Mouse (Mus musculus) T-helper 17 cell (primary cell): ENCODE measurements around the gene Afdn.
"Not testable (repeated sequence)": the region's sequence is repeated elsewhere in the genome, so short reads cannot be mapped to it uniquely, and the experiment has no call there.

Experiments
- in situ Hi-C, 2 experiments: fragments of 300-600 bp; cut with MboI, MseI; formaldehyde crosslinking; loops; 1 replicate in 1 of 2; 2 replicates in 1 of 2; pipeline ENCODE4 v1.15.1; 2025; ENCODE audit warnings: high pct_unique_total_duplicates in 2 of 2

The Afdn gene

DNA sequence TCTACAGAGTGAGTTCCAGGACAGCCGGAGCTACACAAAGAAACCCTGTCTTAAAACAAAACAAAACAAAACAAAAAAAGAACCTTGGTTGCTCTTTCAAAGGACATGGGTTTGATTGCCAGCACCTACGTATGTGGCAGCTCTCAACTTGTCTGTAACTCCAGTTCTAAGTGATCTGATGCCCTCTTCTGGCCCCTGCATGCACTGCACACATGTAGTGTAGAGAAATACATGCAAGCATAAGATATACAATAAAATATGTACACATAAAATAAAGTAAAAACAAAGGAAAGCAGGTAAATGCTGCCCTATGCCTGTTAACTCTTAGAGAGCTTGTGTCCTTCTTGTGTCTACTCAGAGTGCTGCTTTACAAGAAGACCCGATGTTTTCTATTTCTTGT, 8.9 kb downstream of the Afdn start:
- in situ Hi-C loops = loop anchor here in 1 of 2 experiments (10.0 kb wide), 1 partner anchor 294 kb away; no protein-coding TSS in a partner anchor

DNA sequence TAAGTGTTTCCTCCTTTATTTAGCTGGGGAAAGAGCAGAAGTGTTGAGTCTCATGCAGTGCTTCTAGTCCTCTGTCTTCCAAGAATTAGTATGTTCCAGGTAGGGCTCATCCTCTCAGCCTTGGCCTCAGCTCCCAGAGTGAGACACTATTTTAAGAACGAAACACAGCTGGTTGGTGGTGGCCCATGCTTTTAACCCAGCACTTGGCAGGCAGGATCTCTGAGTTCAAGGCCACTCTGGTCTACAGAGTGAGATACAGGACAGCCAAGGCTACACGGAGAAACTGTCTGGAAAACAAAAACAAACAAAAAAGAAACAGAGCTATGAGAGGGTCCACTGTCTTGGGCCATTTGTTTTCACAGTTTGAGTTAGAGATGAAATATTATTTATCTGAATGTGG, 17.3 kb downstream of the Afdn start:
- in situ Hi-C loops = no loop called here

DNA sequence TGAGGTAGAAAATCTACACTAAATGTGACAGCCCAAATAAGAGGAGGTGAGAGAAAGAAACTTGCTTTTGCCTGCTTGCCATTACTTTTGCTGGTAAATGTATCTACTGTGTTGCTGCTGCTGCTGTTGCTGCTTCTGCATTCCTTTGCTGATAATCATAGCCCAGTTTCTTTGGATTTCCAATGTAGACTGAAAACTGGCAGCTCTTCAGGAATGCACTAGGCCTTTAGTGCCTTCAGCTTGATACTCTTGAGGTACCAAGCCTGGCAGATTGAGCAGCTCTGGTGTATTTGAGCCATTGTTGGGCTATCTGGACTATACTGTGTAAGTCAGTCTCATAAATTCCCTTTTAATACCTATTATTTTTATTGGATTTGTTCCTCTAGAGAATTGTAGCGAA, 18.5 kb downstream of the Afdn start:
- in situ Hi-C loops = no loop called here

DNA sequence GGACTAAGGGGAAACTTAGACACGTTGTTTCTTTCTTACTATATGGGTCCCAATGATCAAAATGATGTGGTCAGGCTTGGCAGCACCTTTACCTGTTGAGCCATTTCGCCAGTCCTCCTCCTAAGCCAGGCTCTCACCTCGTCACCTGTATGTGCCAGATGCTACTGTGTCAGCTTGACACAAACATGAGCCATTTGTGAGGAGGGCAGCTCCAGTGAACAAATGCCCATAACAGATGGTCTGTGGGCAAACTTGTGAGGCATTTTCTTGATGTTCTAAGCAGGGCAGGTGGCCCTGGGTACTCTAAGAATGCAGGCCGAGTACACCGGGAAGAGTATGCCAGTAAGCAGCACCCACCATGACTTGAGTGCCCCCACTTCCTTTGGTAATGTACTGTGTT, 21.6 kb downstream of the Afdn start:
- in situ Hi-C loops = loop anchor here in 1 of 2 experiments (10.0 kb wide), 1 partner anchor 307 kb away; no protein-coding TSS in a partner anchor

DNA sequence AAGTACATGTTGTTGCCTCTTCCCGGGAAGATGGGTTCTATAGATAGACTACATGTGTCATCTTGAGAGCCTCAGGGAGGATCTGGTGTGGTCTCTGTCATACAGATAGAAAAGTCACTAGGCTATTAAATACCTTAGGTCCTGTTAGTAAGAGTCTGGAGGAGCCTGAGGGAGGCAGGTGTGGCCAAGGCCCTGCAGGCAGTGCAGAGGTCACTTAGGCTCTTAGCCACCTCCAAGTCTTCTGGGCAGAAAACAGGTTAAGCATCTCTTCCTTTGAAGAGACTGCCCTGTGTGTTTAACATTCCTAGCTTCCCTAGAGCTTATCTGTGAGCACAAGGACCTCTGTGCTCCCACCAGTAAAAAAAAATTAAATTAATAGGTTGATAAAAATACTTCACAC, 23.1 kb downstream of the Afdn start:
- in situ Hi-C loops = loop anchor here in 1 of 2 experiments (10.0 kb wide), 1 partner anchor 309 kb away; no protein-coding TSS in a partner anchor

DNA sequence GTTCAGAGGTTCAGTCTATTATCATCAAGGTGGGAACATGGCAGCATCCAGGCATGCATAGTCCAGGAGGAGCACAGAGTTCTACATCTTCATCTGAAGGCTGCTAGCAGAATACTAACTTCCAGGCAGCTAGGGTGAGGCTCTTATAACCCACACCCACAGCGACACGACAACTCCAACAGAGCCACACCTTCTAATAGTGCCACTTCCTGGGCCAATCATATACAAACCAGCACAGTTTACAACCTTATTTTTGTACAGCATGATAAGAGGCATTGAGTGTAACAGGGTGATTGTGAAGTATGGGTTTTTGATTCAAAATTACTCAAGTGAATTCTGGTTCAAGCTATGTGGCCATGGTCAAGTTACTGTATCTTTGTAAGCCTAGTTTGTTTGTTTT, 29.7 kb downstream of the Afdn start:
- in situ Hi-C loops = loop anchor here in 1 of 2 experiments (5.0 kb wide), 1 partner anchor 478 kb away; no protein-coding TSS in a partner anchor

DNA sequence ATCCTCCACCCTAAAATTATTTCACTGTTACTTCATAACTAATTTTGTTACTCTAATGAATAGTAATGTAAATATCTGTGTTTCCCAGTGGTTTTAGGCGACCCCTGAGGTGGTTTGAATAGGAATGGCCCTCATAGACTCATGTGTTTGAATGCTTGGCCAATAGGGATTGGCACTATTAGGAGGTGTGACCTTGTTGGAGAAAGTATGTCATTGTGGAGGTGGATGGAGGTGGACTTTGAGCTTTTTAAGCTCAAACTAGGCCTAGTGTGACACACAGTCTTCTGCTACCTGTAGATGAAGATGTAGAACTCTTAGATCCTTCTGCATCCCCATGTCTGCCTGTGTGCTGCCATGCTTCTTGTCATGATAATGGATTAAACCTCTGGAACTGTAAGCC, 37.4 kb downstream of the Afdn start:
- in situ Hi-C loops = no loop called here

DNA sequence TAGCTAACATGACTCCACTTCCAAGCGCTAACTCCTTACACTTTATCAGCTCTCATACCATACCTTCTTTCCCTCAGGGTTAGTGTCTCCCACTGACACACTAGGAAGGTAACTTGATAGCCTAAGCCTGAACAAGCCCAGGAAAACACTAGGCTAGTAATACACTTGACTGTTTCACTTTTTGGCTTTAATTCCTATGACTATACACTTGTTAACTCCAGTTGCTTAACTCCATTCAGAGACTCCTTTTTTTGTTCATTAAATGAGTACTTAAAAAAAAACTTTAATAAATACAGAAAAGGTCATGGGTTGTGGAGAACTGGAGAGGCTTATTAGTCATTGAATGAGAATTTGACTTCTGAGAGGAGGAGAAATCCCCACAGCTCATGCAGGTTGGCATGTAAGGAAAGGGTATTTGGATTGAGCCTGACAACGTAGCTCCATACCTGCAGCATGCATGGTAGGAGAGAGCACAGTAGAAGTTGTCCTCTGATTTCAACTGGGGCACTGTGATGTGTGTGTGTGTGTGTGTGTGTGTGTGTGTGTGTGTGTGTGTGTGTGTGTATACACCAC, 42.6 kb downstream of the Afdn start:
- in situ Hi-C loops = no loop called here

DNA sequence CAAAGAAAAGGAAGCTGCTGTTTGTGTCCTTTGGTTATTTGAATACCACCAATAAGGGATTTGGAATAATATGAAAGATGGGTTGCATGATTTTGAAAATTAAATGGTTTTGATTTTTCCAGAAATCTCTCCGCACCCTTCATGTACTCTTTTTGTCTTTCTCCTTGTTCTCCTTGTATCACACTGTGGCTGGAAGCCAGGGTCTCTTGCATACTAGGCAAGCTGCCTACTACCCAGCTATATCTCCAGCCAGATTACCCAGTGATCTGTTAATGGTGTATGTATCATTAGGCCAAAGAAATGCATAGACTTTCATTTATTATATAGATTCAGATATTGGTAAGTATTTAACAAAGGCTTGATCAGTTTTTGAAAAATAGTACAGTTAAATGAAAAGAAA, 45.7 kb downstream of the Afdn start:
- in situ Hi-C loops = no loop called here

DNA sequence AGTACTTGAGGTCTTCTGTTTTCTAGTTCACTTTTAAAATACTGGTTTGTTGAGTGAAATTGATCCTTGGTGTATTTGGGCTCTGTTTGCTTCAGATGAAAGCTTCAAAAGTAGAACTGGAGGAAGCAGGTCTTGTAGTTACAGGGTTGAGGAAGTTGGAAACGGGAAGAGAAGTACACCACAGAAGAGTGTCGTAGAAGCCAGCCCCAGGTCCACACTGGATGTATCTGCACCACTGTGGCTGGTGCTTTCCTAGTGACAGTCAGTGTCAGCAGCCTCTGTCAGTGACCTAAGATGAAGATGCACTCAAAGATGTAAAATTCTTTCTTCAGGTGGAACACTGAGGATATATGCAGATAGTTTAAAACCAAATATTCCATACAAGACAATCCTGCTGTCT, 57.5 kb downstream of the Afdn start:
- in situ Hi-C loops = no loop called here

DNA sequence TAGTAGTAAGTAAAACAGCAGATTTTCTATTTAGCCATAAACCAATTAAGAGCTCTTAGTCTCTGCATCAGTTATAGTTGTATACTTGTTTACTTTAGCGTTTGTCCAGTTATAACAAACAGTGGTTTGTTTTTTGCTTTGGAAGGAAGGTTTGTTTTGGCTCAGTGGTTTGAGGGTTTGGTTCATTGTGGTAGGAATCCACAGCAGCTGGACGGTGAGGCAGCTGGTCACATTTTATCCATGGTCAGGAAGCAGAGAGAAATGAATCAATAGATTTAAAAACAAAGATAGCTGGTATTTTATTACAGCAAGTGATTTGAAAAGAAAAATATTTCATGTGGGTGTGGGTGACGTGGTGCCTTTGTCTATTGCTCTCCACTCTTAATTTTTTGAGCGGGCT, 59.0 kb downstream of the Afdn start:
- in situ Hi-C loops = no loop called here

DNA sequence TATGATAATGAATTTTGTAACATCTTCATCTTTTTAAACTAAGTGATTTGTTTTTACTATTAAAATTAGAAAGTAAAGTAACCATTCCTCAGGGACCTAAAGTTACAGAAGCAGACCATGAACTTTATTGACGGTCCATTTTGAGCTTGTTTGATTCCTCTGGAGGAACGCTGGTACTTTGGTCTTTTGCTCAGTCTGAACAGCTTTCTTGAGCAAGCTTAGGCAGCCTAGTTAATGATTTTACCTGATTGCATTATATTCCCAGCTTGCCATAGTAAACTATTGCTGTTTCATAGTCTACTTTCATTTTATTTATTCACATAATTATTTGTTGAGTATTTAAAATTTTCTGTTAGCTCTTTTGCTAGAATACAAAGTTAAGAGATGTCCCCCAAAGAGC, 60.3 kb downstream of the Afdn start:
- in situ Hi-C loops = no loop called here

DNA sequence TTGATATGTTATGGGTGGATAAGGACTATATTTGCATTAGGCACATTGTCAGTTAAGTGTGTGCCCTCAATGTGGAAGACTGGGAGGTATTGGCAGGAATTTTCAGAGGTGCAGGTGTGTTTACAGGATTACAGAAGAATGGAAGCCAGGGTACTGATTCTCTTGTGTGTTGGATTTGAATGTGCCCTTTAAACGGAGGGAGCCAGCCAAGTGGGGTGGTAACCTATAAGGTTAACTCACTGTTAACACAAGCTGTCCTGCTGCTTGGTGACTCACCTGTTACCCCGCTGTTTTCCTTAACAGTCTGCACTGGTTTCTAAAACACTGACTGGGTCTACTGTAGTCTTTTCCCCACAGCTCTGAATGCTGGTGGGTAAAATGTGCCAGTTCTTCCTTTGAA, 65.1 kb downstream of the Afdn start:
- in situ Hi-C loops = loop anchor here in 1 of 2 experiments (25.0 kb wide), 1 partner anchor 687 kb away; no protein-coding TSS in a partner anchor

DNA sequence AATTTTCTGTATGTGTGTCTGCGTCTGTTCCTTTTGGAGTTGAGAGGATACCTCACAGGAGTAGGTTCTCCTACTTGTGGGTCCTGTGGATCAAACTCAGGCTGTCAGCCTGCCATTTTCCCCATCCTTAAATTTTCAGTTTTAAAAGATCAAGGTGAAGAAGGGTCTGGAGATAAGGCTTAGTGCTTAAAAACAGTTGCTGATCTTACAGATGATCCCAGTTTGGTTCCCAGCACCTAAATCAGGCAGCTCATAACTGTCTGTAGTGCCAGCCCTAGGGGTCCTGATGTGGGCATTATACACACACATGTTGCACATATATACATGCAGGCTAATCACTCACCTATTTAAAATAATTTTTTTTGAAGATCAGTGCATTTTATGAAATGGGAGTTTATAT, 69.9 kb downstream of the Afdn start:
- in situ Hi-C loops = loop anchor here in 1 of 2 experiments (25.0 kb wide), 1 partner anchor 682 kb away; no protein-coding TSS in a partner anchor

DNA sequence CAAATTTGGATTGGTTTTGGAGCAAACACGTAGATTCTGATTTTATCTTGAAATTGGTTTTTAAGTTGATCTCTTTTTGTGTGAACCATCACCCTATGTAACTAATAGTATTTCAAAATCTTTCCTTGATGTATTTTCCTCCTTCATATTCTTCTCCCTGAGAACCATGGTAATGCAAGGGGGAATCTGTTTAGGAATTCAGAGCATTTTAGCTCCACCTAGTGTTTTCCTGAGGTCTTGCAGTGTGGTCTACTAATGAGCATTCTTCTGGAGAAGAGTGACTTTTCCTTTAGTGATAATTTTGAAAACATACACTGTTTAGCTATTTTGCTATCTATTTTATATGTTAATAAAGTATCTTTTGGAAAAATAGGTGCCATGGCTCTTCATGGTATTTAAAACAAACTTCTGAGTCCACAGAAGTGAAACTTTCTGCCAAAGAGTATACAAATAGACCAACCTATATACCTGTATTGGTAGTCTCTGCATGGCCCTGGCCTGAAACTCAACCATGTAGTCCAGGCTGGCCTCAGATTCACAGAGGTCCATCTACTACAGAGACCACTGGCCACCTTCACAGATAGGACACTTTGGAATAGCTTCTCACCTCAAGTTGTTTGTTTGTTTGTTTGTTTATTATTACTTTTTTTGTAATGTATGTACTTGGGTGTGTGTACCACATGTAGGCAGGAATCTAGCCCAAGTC, 70.5 kb downstream of the Afdn start:
- in situ Hi-C loops = loop anchor here in 1 of 2 experiments (25.0 kb wide), 1 partner anchor 682 kb away; no protein-coding TSS in a partner anchor

DNA sequence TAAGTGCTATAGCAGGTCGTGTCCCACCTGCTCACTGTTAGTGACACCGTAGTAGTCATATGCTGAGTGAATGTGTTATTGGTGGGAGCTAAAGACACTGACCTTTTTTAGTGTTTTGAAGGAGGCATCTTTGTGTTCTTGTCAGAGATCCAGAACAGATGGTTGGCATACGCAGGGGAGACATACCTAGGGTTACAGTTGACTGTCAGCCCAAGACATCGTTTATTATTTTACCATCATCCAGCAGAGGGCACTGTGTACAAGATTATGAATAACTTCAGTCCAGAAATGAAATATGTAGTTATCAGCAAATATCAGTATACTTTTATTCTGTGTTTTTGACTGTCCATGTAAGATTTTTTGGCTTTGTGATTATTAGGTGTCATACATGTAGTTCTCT, 75.5 kb downstream of the Afdn start:
- in situ Hi-C loops = loop anchor here in 1 of 2 experiments (25.0 kb wide), 1 partner anchor 676 kb away; no protein-coding TSS in a partner anchor

DNA sequence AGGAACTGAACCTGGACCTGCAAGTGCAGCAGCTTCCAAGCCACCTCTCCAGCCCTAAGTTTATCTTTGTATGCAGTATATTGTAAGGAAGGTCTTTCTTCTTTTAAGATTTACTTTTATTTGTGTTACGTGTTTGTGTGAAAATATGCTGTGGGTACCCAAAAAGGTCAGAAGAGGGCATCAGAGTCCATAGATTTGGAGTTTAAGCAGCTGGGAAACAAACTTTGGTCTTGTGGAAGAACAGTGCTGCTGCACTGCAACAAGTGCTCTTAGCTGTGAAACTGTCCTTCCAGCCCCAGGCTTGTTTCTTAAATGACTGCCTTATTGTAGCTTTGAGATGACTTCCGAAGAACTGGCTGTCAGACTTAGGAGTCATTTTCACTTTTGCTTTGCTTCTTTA, 89.8 kb downstream of the Afdn start:
- in situ Hi-C loops = no loop called here

DNA sequence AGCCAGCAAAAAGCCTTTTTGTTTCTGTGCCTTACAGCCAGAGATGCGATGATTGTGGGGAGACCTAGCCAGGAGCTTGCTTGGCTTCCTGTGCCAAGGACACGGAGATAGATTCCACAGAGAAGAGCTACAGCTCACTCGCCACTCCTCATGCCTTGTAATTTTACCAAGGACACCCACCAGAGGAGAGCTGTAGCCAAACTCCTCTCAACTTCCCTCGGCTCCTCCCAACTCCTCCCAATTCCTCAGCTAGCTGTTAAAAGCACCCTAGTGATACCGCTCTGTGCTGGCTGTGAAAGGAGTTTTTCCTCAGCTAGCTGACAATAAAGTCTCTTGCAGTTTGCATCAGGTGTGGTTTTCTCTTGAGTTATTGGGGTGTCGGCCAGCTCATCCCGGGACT, 93.5 kb downstream of the Afdn start:
- in situ Hi-C loops = not testable (repeated sequence)

DNA sequence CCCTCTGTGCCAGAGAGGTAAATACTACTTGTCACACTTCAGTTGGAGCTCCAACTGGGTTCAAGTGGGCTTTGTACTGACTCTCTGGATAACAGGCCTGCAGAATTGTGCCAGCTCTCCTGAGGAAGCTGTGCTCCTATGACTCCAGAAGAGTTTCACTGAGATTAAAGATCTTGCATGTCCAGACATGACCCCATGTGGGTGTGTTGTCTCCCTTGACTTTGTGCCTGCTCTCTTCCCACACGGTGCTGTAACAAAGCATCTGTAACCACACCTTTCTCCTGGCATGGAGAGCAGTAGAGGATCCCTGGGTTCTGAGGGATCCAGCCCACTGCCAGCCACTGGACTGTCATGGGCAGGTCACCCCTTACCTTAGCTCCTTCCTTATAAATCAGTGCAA, 95.1 kb downstream of the Afdn start:
- in situ Hi-C loops = no loop called here

DNA sequence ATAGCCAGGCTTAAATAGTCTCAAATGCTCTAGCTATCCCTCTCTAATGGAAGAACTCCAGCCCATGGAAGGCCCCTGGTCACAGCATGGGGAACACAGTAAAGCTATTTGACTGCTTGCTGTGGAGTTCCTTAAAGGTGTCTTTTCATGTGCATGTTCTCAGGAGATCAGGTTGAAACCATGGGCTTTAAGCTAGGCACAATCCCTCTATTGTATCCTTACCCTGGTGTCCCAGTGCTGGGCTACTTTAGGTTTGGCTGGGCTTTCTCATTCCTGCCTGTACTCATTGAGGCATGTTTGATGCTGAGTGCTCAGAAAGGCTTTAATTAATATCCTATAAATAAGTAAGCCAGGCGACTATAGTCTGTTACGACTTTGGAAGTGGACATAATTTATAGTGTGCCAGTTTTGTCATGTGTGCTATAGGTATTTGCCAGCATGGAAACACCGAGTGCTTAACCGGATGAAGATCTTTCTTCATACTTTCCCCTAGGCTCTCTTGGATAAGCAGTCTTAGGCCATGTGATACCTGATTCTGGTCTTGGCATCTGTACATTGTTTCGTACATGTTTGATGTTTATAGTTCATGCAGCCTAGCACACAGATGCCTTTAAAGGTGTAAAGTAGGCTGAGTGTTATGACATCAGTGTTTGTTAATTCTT, 96.2 kb downstream of the Afdn start:
- in situ Hi-C loops = no loop called here

DNA sequence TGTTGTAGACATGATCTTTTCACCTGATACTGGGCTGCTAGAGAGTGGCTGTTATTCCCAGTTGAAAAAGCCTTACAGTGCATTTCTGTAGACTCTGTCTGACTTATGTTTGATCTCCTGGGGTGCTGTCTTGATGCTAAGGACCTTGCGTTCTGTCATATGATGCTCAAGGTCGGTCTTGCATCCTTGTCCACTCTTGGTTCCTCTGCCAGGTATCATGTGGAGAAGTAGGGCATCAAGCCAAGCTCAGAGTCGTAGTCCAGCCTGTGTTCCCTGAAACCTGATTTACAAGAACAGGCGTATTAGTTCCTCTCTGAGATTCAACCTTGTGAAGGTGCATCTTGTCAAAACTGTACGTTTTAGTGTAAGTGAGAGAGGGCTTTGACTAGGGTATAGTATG, 105.0 kb downstream of the Afdn start:
- in situ Hi-C loops = no loop called here

DNA sequence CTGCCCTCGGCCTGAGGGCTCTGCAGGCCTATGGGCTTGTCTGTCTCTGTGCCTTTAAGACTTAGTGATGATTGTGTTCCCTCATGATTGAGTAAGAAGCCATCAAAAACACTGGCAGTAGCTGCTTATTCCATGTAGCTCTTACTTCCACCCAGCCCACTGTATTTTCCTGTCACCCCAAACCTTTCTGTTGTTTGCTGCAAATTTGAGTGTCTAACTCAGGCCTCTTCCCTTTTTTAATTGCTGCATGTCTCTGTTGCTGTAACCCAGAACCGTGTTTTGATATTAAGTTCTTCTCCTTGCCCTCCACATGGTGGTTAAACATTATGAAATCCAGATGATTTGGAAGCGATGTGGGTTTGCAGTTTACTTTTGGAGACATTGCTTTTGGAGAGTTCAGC, 106.6 kb downstream of the Afdn start:
- in situ Hi-C loops = no loop called here

DNA sequence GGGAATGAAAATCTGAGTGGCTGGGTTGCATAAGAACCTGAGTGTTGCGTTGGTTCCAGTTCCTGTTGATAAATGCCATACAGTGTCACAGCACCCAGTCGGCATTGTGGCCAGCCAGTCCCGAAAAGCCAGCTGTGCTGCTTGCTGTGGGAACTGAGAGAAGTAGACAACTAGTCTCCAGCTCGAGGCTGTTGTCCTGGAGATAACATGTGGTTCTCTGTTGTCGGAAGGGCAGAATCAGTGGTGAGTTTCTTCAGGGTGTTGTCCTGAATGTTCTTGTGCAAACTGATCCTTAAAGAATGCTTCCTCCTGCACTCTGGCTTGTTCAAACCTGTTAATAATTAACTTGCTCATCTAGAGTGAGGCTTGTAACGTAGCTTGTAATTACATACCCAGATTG, 107.1 kb downstream of the Afdn start:
- in situ Hi-C loops = no loop called here
